Mouse (Mus musculus): ENCODE measurements around the gene Pla2g4e. TPM values are rescaled to one million over a fixed set of nuclear protein-coding genes. Genes with fewer than 3 reads are reported as not detected.

Gene Pla2g4e
- polyA plus RNA-seq, 1 experiment from 2014 or later, result 1.5 TPM

- no peak overlapping the region for H3K4me2 ChIP-seq (replicated peaks)
- no peak for ATAC-seq
- H3K27me3 ChIP-seq, result no peaks in the 10 kb centered on the region
- H3K9ac ChIP-seq (replicated peaks), result no peak overlapping the region
- no peaks in the 10 kb centered on the region for H3K9me3 ChIP-seq
- no peak overlapping the region for H3K4me3 ChIP-seq (replicated peaks)
- no peaks in the 10 kb centered on the region for H3K4me1 ChIP-seq (replicated peaks)
- H3K36me3 ChIP-seq, result no peaks in the 10 kb centered on the region
- WGBS, result 80% methylated on average over 1 of the region's 1 CpGs
- H3K27ac ChIP-seq, result no peak overlapping the region
Measured at GRCm38 (mm10) chr2:120128611-120129051, 116.5 kb downstream of the Pla2g4e start.

GRCm38 (mm10) chr2:120128011-120128410 is 117.1 kb downstream of the Pla2g4e start:
- Histone ChIP-seq H3K9ac (replicated peaks) (no peak overlapping the region), H3K4me2 (replicated peaks) (no peak overlapping the region), H3K27me3 (no peaks in the 10 kb centered on the region), H3K4me1 (replicated peaks) (no peaks in the 10 kb centered on the region), H3K36me3 (no peaks in the 10 kb centered on the region), H3K4me3 (replicated peaks) (no peak overlapping the region), H3K27ac (no peak overlapping the region), H3K9me3 (no peaks in the 10 kb centered on the region)
- no peak for ATAC-seq

- WGBS, result 94% methylated on average over 1 of the region's 1 CpGs
- Histone ChIP-seq H3K27ac (no peak overlapping the region), H3K27me3 (no peaks in the 10 kb centered on the region), H3K36me3 (no peaks in the 10 kb centered on the region), H3K9ac (replicated peaks) (no peak overlapping the region), H3K4me1 (replicated peaks) (no peaks in the 10 kb centered on the region), H3K4me3 (replicated peaks) (no peak overlapping the region), H3K4me2 (replicated peaks) (no peak overlapping the region), H3K9me3 (no peaks in the 10 kb centered on the region)
- no peak for ATAC-seq
Measured at GRCm38 (mm10) chr2:120126901-120127300, 118.2 kb downstream of the Pla2g4e start.

- ATAC-seq, result no peak
- H3K4me3 ChIP-seq (replicated peaks), result no peak overlapping the region
- H3K9me3 ChIP-seq, result no peaks in the 10 kb centered on the region
- H3K27me3 ChIP-seq, result no peaks in the 10 kb centered on the region
- no peaks in the 10 kb centered on the region for H3K4me1 ChIP-seq (replicated peaks)
- H3K4me2 ChIP-seq (replicated peaks), result no peak overlapping the region
- no peak overlapping the region for H3K9ac ChIP-seq (replicated peaks)
- H3K36me3 ChIP-seq, result no peaks in the 10 kb centered on the region
- no peak overlapping the region for H3K27ac ChIP-seq
- 87% methylated on average over 4 of the region's 4 CpGs for WGBS
Measured at GRCm38 (mm10) chr2:120126408-120126807, 118.7 kb downstream of the Pla2g4e start.

GRCm38 (mm10) chr2:120125461-120125860 is 119.7 kb downstream of the Pla2g4e start:
- H3K4me3 ChIP-seq (replicated peaks), result no peak overlapping the region
- 97% methylated on average over 1 of the region's 1 CpGs for WGBS
- H3K4me2 ChIP-seq (replicated peaks), result no peak overlapping the region
- no peaks in the 10 kb centered on the region for H3K4me1 ChIP-seq (replicated peaks)
- H3K27me3 ChIP-seq, result no peaks in the 10 kb centered on the region
- no peak for ATAC-seq
- no peak overlapping the region for H3K9ac ChIP-seq (replicated peaks)
- H3K9me3 ChIP-seq, result no peaks in the 10 kb centered on the region
- no peak overlapping the region for H3K27ac ChIP-seq
- no peaks in the 10 kb centered on the region for H3K36me3 ChIP-seq

GRCm38 (mm10) chr2:120124946-120125345 is 120.2 kb downstream of the Pla2g4e start:
- Histone ChIP-seq H3K4me1 (replicated peaks) (no peaks in the 10 kb centered on the region), H3K27ac (no peak overlapping the region), H3K36me3 (no peaks in the 10 kb centered on the region), H3K9me3 (no peaks in the 10 kb centered on the region), H3K4me3 (replicated peaks) (no peak overlapping the region), H3K27me3 (no peaks in the 10 kb centered on the region), H3K4me2 (replicated peaks) (no peak overlapping the region), H3K9ac (replicated peaks) (no peak overlapping the region)
- 90% methylated on average over 2 of the region's 2 CpGs for WGBS
- no peak for ATAC-seq

GRCm38 (mm10) chr2:120124096-120124495 is 121.0 kb downstream of the Pla2g4e start:
- no peaks in the 10 kb centered on the region for H3K9me3 ChIP-seq
- no peak overlapping the region for H3K4me3 ChIP-seq (replicated peaks)
- no peaks in the 10 kb centered on the region for H3K36me3 ChIP-seq
- no peak for ATAC-seq
- H3K4me2 ChIP-seq (replicated peaks), result no peak overlapping the region
- no peak overlapping the region for H3K27ac ChIP-seq
- no peak overlapping the region for H3K9ac ChIP-seq (replicated peaks)
- H3K4me1 ChIP-seq (replicated peaks), result no peaks in the 10 kb centered on the region
- no peaks in the 10 kb centered on the region for H3K27me3 ChIP-seq
- WGBS, result 64% methylated on average over 1 of the region's 1 CpGs

GRCm38 (mm10) chr2:120122983-120123382 is 122.2 kb downstream of the Pla2g4e start:
- Histone ChIP-seq H3K9me3 (no peaks in the 10 kb centered on the region), H3K27me3 (no peaks in the 10 kb centered on the region), H3K36me3 (no peaks in the 10 kb centered on the region), H3K27ac (no peak overlapping the region), H3K4me2 (replicated peaks) (no peak overlapping the region), H3K4me1 (replicated peaks) (no peaks in the 10 kb centered on the region), H3K4me3 (replicated peaks) (no peak overlapping the region), H3K9ac (replicated peaks) (no peak overlapping the region)
- 96% methylated on average over 6 of the region's 6 CpGs for WGBS
- ATAC-seq, result no peak

GRCm38 (mm10) chr2:120117346-120117745 is 127.8 kb downstream of the Pla2g4e start:
- Histone ChIP-seq H3K4me2 (replicated peaks) (no peak overlapping the region), H3K36me3 (no peaks in the 10 kb centered on the region), H3K9me3 (no peaks in the 10 kb centered on the region), H3K4me3 (replicated peaks) (no peak overlapping the region), H3K9ac (replicated peaks) (no peak overlapping the region), H3K27ac (no peak overlapping the region), H3K4me1 (replicated peaks) (no peaks in the 10 kb centered on the region), H3K27me3 (no peaks in the 10 kb centered on the region)
- WGBS, result 93% methylated on average over 6 of the region's 6 CpGs
- ATAC-seq, result no peak

Other genes starting within 250 kb of the Pla2g4e start
- gene Jmjd7, start 217.9 kb downstream of the Pla2g4e start, polyA plus RNA-seq (2015; fragmentation: Nextera tagmentation; extraction: Ambion mirVana), result 26.0 and 26.5 TPM in 2 replicates
- 5.7 and 5.8 TPM in 2 replicates for gene Gm28042, start 217.8 kb downstream of the Pla2g4e start, polyA plus RNA-seq (2015; fragmentation: Nextera tagmentation; extraction: Ambion mirVana)
- 4.6 and 5.4 TPM in 2 replicates for gene Pla2g4b, start 211.9 kb downstream of the Pla2g4e start, polyA plus RNA-seq (2015; fragmentation: Nextera tagmentation; extraction: Ambion mirVana)
- gene Ehd4, start 90.7 kb downstream of the Pla2g4e start, polyA plus RNA-seq (2015; fragmentation: Nextera tagmentation; extraction: Ambion mirVana), result 14.1 and 16.4 TPM in 2 replicates
- not detected in 2 replicates for gene Pla2g4d, start 43.9 kb upstream of the Pla2g4e start, polyA plus RNA-seq (2015; fragmentation: Nextera tagmentation; extraction: Ambion mirVana)
- not detected in 2 replicates for gene Pla2g4f, start 68.8 kb upstream of the Pla2g4e start, polyA plus RNA-seq (2015; fragmentation: Nextera tagmentation; extraction: Ambion mirVana)
- gene Vps39, start 107.8 kb upstream of the Pla2g4e start, polyA plus RNA-seq (2015; fragmentation: Nextera tagmentation; extraction: Ambion mirVana), result 47.9 and 49.4 TPM in 2 replicates
- 9.4 and 9.5 TPM in 2 replicates for gene Ganc, start 158.6 kb upstream of the Pla2g4e start, polyA plus RNA-seq (2015; fragmentation: Nextera tagmentation; extraction: Ambion mirVana)
- 7.7 and 10.2 TPM in 2 replicates for gene Tmem87a, start 158.8 kb upstream of the Pla2g4e start, polyA plus RNA-seq (2015; fragmentation: Nextera tagmentation; extraction: Ambion mirVana)
- gene Capn3, start 210.7 kb upstream of the Pla2g4e start, polyA plus RNA-seq (2015; fragmentation: Nextera tagmentation; extraction: Ambion mirVana), result 1.7 and 2.3 TPM in 2 replicates